Mouse (Mus musculus) neural tube, embryonic 14.5 days (tissue): ENCODE results near the gene Rcc2. TPM values are rescaled to one million over a fixed set of nuclear protein-coding genes. Genes with fewer than 3 reads are reported as not detected.

Experiments used
- ATAC-seq: fragments of 200-750 bp; cut with Nextera tagmentation; 2 replicates; pipeline ENCODE4 v1.8.0; 2017; ENCODE audit warnings: low read depth, mild to moderate bottlenecking, moderate TSS enrichment, moderate library complexity
- H3K27ac ChIP-seq: fragments of 300-500 bp; sonication (generic); 2 replicates; pipeline ENCODE4 v1.5.1; 2014; ENCODE audit warnings: low read depth, mild to moderate bottlenecking, control low read depth, low read length, moderate library complexity, mixed read lengths
- H3K27me3 ChIP-seq: fragments of 300-500 bp; sonication (generic); 2 replicates; pipeline ENCODE4 v1.6.1; 2014; ENCODE audit warnings: low read length; ENCODE audit not compliant: control insufficient read depth, insufficient read depth
- H3K36me3 ChIP-seq: fragments of 300-500 bp; sonication (generic); 2 replicates; pipeline ENCODE4 v1.6.1; 2014; ENCODE audit warnings: low read length, mixed read lengths; ENCODE audit not compliant: control insufficient read depth, insufficient read depth
- H3K4me1 ChIP-seq: fragments of 300-500 bp; sonication (generic); 2 replicates; pipeline ENCODE4 v1.6.1; 2014; ENCODE audit warnings: low read length; ENCODE audit not compliant: control insufficient read depth, insufficient read depth
- H3K4me2 ChIP-seq: fragments of 300-500 bp; sonication (generic); 2 replicates; pipeline ENCODE4 v1.6.1; 2014; ENCODE audit warnings: mild to moderate bottlenecking, low read depth, low read length, control low read depth
- H3K4me3 ChIP-seq: fragments of 300-500 bp; sonication (generic); 2 replicates; pipeline ENCODE4 v1.5.1; 2014; ENCODE audit warnings: low read depth, low read length, control low read depth, mixed read lengths
- H3K9ac ChIP-seq: fragments of 300-500 bp; sonication (generic); replicated peaks from 2 replicates; pipeline ENCODE4 v1.6.1; 2014; ENCODE audit warnings: low read depth, mild to moderate bottlenecking, control low read depth, low read length, mixed read lengths
- H3K9me3 ChIP-seq: fragments of 300-500 bp; sonication (generic); 2 replicates; pipeline ENCODE4 v1.6.1; 2016; ENCODE audit warnings: low read length; ENCODE audit not compliant: control insufficient read depth
- WGBS: fragments of 180-500 bp; shearing (Covaris S2); extraction: QIAGEN DNeasy Blood & Tissue Kit; methylation state at CpG from one replicate; pipeline ENCODE4 v1.1.7; 2014; 5-methylcytosine and 5-hydroxymethylcytosine counted together
- polyA plus RNA-seq: library from polyadenylated mRNA; unstranded; fragments of >200 nt; fragmentation: Nextera tagmentation; extraction: Ambion mirVana; gene quantifications from 2 replicates; pipeline ENCODE4 v1.2.1, GENCODE M21; 2014

The Rcc2 gene
- polyA plus RNA-seq, 1 experiment from 2014 or later = 9.2 TPM

- Histone ChIP-seq H3K9me3 (no peaks in the 10 kb centered on the region), H3K4me1 (peaks cover 24% of the 10 kb centered on the region), H3K4me3 (peak overlapping the region; percentile 89), H3K9ac (0 out of 2 replicates have a peak overlapping the region, but pooled peaks have one; percentile 21), H3K36me3 (peaks cover 9% of the 10 kb centered on the region; the same call in 1 of the 2 replicates), H3K4me2 (peak overlapping the region; percentile 66), H3K27ac (peak overlapping the region; percentile 95; the same call in 1 of the 2 replicates), H3K27me3 (no peaks in the 10 kb centered on the region)
- WGBS = 6% methylated on average over 8 of the region's 8 CpGs
- ATAC-seq = peak; percentile 9; the same call in 1 of the 2 replicates
Observed at GRCm38 (mm10) chr4:140703636-140704035, 3.3 kb downstream of the Rcc2 start.

- H3K4me1 ChIP-seq = peaks cover 24% of the 10 kb centered on the region
- peaks cover 14% of the 10 kb centered on the region; the same call in 1 of the 2 replicates for H3K36me3 ChIP-seq
- H3K4me3 ChIP-seq = peak overlapping the region; percentile 89; the same call in 1 of the 2 replicates
- peak overlapping the region; percentile 66 for H3K4me2 ChIP-seq
- 0 out of 2 replicates have a peak overlapping the region, but pooled peaks have one; percentile 21 for H3K9ac ChIP-seq
- WGBS = 39% methylated on average over 4 of the region's 4 CpGs
- H3K9me3 ChIP-seq = no peaks in the 10 kb centered on the region
- H3K27ac ChIP-seq = peak overlapping the region; percentile 34; the same call in 1 of the 2 replicates
- H3K27me3 ChIP-seq = no peaks in the 10 kb centered on the region
- no peak for ATAC-seq
Observed at GRCm38 (mm10) chr4:140704166-140704565, 3.8 kb downstream of the Rcc2 start.

GRCm38 (mm10) chr4:140707615-140708014 is 7.3 kb downstream of the Rcc2 start:
- no peaks in the 10 kb centered on the region for H3K9me3 ChIP-seq
- H3K4me1 ChIP-seq = peaks cover 18% of the 10 kb centered on the region
- H3K27ac ChIP-seq = no peak overlapping the region
- no peak overlapping the region for H3K4me2 ChIP-seq
- peaks cover 44% of the 10 kb centered on the region for H3K36me3 ChIP-seq
- no peak overlapping the region for H3K9ac ChIP-seq
- H3K27me3 ChIP-seq = no peaks in the 10 kb centered on the region
- no peak overlapping the region for H3K4me3 ChIP-seq
- 90% methylated on average over 4 of the region's 4 CpGs for WGBS
- ATAC-seq = no peak

- Histone ChIP-seq H3K27me3 (no peaks in the 10 kb centered on the region), H3K4me2 (no peak overlapping the region), H3K4me3 (no peak overlapping the region), H3K36me3 (peaks cover 46% of the 10 kb centered on the region), H3K4me1 (peaks cover 20% of the 10 kb centered on the region), H3K27ac (0 out of 2 replicates have a peak overlapping the region, but pooled peaks have one; percentile 28), H3K9ac (no peak overlapping the region), H3K9me3 (no peaks in the 10 kb centered on the region)
- WGBS = 83% methylated on average over 18 of the region's 18 CpGs
- no peak for ATAC-seq
Observed at GRCm38 (mm10) chr4:140708297-140708927, 8.1 kb downstream of the Rcc2 start.

- peaks cover 14% of the 10 kb centered on the region for H3K4me1 ChIP-seq
- peaks cover 46% of the 10 kb centered on the region for H3K36me3 ChIP-seq
- no peak overlapping the region for H3K4me2 ChIP-seq
- H3K9me3 ChIP-seq = no peaks in the 10 kb centered on the region
- no peak overlapping the region for H3K9ac ChIP-seq
- no peak for ATAC-seq
- no peak overlapping the region for H3K27ac ChIP-seq
- no peak overlapping the region for H3K4me3 ChIP-seq
- 73% methylated on average over 7 of the region's 7 CpGs for WGBS
- no peaks in the 10 kb centered on the region for H3K27me3 ChIP-seq
Observed at GRCm38 (mm10) chr4:140709111-140709510, 8.8 kb downstream of the Rcc2 start.

GRCm38 (mm10) chr4:140709617-140710016 is 9.3 kb downstream of the Rcc2 start:
- H3K36me3 ChIP-seq = peaks cover 50% of the 10 kb centered on the region
- H3K4me2 ChIP-seq = no peak overlapping the region
- H3K27ac ChIP-seq = no peak overlapping the region
- no peak for ATAC-seq
- no peaks in the 10 kb centered on the region for H3K9me3 ChIP-seq
- H3K27me3 ChIP-seq = no peaks in the 10 kb centered on the region
- H3K4me1 ChIP-seq = peaks cover 13% of the 10 kb centered on the region
- no peak overlapping the region for H3K9ac ChIP-seq
- WGBS = 85% methylated on average over 10 of the region's 10 CpGs
- no peak overlapping the region for H3K4me3 ChIP-seq

GRCm38 (mm10) chr4:140710781-140711180 is 10.4 kb downstream of the Rcc2 start:
- H3K9ac ChIP-seq = no peak overlapping the region
- peaks cover 13% of the 10 kb centered on the region; the same call in 1 of the 2 replicates for H3K4me1 ChIP-seq
- H3K27ac ChIP-seq = no peak overlapping the region
- WGBS = 77% methylated on average over 10 of the region's 10 CpGs
- H3K4me2 ChIP-seq = no peak overlapping the region
- H3K36me3 ChIP-seq = peaks cover 53% of the 10 kb centered on the region
- no peaks in the 10 kb centered on the region for H3K27me3 ChIP-seq
- H3K4me3 ChIP-seq = no peak overlapping the region
- no peak for ATAC-seq
- no peaks in the 10 kb centered on the region for H3K9me3 ChIP-seq

GRCm38 (mm10) chr4:140711360-140711759 is 11.0 kb downstream of the Rcc2 start:
- Histone ChIP-seq H3K4me2 (no peak overlapping the region), H3K4me3 (no peak overlapping the region), H3K27me3 (no peaks in the 10 kb centered on the region), H3K4me1 (peaks cover 13% of the 10 kb centered on the region; the same call in 1 of the 2 replicates), H3K27ac (no peak overlapping the region), H3K9me3 (no peaks in the 10 kb centered on the region), H3K9ac (no peak overlapping the region), H3K36me3 (peaks cover 59% of the 10 kb centered on the region)
- WGBS = 84% methylated on average over 5 of the region's 5 CpGs
- no peak for ATAC-seq
